Mouse (Mus musculus) CH12.LX (cell line): ENCODE data around the gene Ppp4r4. TPM values are rescaled to one million over a fixed set of nuclear protein-coding genes. Genes with fewer than 3 reads are reported as not detected.
A peak's percentile ranks its signal among the peaks of the same experiment; 100 is the strongest.

ENCODE experiments used
- DNase-seq: peaks from one replicate; pipeline ENCODE4 v3.0.0-alpha.2; 2013; ENCODE audit errors: extremely low read depth
- H3K27ac ChIP-seq: 2 replicates; pipeline ENCODE4 v1.5.1; 2012; ENCODE audit warnings: low read depth, mild to moderate bottlenecking, control low read depth, moderate library complexity; ENCODE audit not compliant: insufficient read depth
- H3K27me3 ChIP-seq: replicated peaks from 2 replicates; pipeline ENCODE3; 2012; ENCODE audit warnings: inconsistent platforms
- H3K36me3 ChIP-seq, 2 experiments: replicated peaks in 1 of 2; 2 replicates each; pipeline versions ENCODE3 to v1.6.1; 2012; ENCODE audit warnings: inconsistent platforms in 1 of 2, low read length in 1 of 2, mild to moderate bottlenecking in 1 of 2, mixed read lengths in 1 of 2, moderate library complexity in 1 of 2; ENCODE audit not compliant: control insufficient read depth in 1 of 2, insufficient read depth in 1 of 2
- H3K4me1 ChIP-seq, 2 experiments: 2 replicates each; pipeline ENCODE4 v1.6.1; 2012; ENCODE audit warnings: inconsistent platforms in 1 of 2, moderate library complexity in 1 of 2; ENCODE audit not compliant: insufficient read depth in 2 of 2, control insufficient read depth in 1 of 2
- H3K4me2 ChIP-seq: 2 replicates; pipeline ENCODE4 v1.6.1; 2012; ENCODE audit warnings: low read depth, mild to moderate bottlenecking, control low read depth; ENCODE audit not compliant: poor library complexity, insufficient read depth, severe bottlenecking
- H3K4me3 ChIP-seq, 3 experiments: fragments of 150-350 bp in 1 of 3; sonication (generic) in 1 of 3; replicated peaks in 1 of 3; 2 replicates each; pipeline versions ENCODE3 to v1.5.1; 2011 to 2012; ENCODE audit warnings: low read depth in 2 of 3, low read length in 2 of 3, mild to moderate bottlenecking in 2 of 3, moderate library complexity in 2 of 3, control low read depth in 1 of 3, improper control_type of control experiment in 1 of 3, inconsistent platforms in 1 of 3, mixed read lengths in 1 of 3; ENCODE audit not compliant: poor library complexity in 1 of 3
- H3K79me2 ChIP-seq: replicated peaks from 2 replicates; pipeline ENCODE4 v1.6.1; 2012; ENCODE audit warnings: mild to moderate bottlenecking, moderate library complexity; ENCODE audit not compliant: control insufficient read depth, poor library complexity, insufficient read depth, severe bottlenecking; ENCODE audit errors: extremely low read depth
- H3K9ac ChIP-seq: 2 replicates; pipeline ENCODE4 v1.6.1; 2012; ENCODE audit warnings: low read depth, mild to moderate bottlenecking, control low read depth, moderate library complexity; ENCODE audit not compliant: insufficient read depth
- H3K9me3 ChIP-seq: replicated peaks from 2 replicates; pipeline ENCODE3; 2012; ENCODE audit warnings: low read length, inconsistent platforms, mixed read lengths
- BHLHE40 ChIP-seq: IDR thresholded peaks from 2 replicates; pipeline ENCODE4 v1.6.1; 2011; ENCODE audit warnings: mild to moderate bottlenecking, low read depth, low read length, improper control_type of control experiment
- CHD1 ChIP-seq: IDR thresholded peaks from 2 replicates; pipeline ENCODE4 v1.6.1; 2012; ENCODE audit warnings: low read depth, low read length, improper control_type of control experiment, inconsistent platforms
- CHD2 ChIP-seq: IDR thresholded peaks from 2 replicates; pipeline ENCODE4 v1.6.1; 2011; ENCODE audit warnings: low read length, improper control_type of control experiment
- CTCF ChIP-seq, 2 experiments: IDR thresholded peaks in 1 of 2; conservative IDR thresholded peaks in 1 of 2; 2 replicates each; pipeline ENCODE4 v1.5.1; 2011 to 2012; ENCODE audit warnings: low read depth in 2 of 2, low read length in 2 of 2, improper control_type of control experiment in 1 of 2, inconsistent platforms in 1 of 2, mild to moderate bottlenecking in 1 of 2, moderate library complexity in 1 of 2
- E2F4 ChIP-seq: IDR thresholded peaks from 2 replicates; pipeline ENCODE4 v1.6.1; 2011; ENCODE audit warnings: low read depth, low read length, improper control_type of control experiment; ENCODE audit not compliant: insufficient replicate concordance
- ELF1 ChIP-seq: IDR thresholded peaks from 2 replicates; pipeline ENCODE4 v1.6.1; 2014; ENCODE audit warnings: low read depth, mild to moderate bottlenecking, inconsistent platforms, low read length, improper control_type of control experiment
- EP300 ChIP-seq: IDR thresholded peaks from 2 replicates; pipeline ENCODE4 v1.6.1; 2011; ENCODE audit warnings: low read length, improper control_type of control experiment
- ETS1 ChIP-seq: conservative IDR thresholded peaks from 2 replicates; pipeline ENCODE4 v1.6.1; 2012; ENCODE audit warnings: low read depth, mild to moderate bottlenecking, inconsistent platforms, low read length, improper control_type of control experiment, moderate library complexity
- GABPA ChIP-seq: IDR thresholded peaks from 2 replicates; pipeline ENCODE4 v1.6.1; 2012; ENCODE audit warnings: low read depth, low read length, improper control_type of control experiment, inconsistent platforms; ENCODE audit not compliant: insufficient replicate concordance
- HCFC1 ChIP-seq: IDR thresholded peaks from 2 replicates; pipeline ENCODE4 v1.6.1; 2012; ENCODE audit warnings: low read depth, mild to moderate bottlenecking, inconsistent platforms, low read length, improper control_type of control experiment
- IRF4 ChIP-seq: IDR thresholded peaks from 2 replicates; pipeline ENCODE4 v1.6.1; 2014; ENCODE audit warnings: low read depth, mild to moderate bottlenecking, inconsistent platforms, low read length, improper control_type of control experiment
- JUN ChIP-seq: IDR thresholded peaks from 2 replicates; pipeline ENCODE4 v1.6.1; 2011; ENCODE audit warnings: low read depth, mild to moderate bottlenecking, low read length, improper control_type of control experiment, moderate library complexity; ENCODE audit not compliant: insufficient read depth
- JUND ChIP-seq: conservative IDR thresholded peaks from 2 replicates; pipeline ENCODE4 v1.6.1; 2011; ENCODE audit warnings: low read depth, low read length, improper control_type of control experiment
- KAT2A ChIP-seq: IDR thresholded peaks from 2 replicates; pipeline ENCODE4 v1.6.1; 2012; ENCODE audit warnings: low read length, improper control_type of control experiment, inconsistent platforms; ENCODE audit not compliant: insufficient replicate concordance
- MAFK ChIP-seq: IDR thresholded peaks from 2 replicates; pipeline ENCODE4 v1.6.1; 2011; ENCODE audit warnings: low read length, improper control_type of control experiment; ENCODE audit not compliant: insufficient replicate concordance
- MAX ChIP-seq: IDR thresholded peaks from 2 replicates; pipeline ENCODE4 v1.6.1; 2011; ENCODE audit warnings: low read length, improper control_type of control experiment
- MAZ ChIP-seq: IDR thresholded peaks from 2 replicates; pipeline ENCODE4 v1.6.1; 2012; ENCODE audit warnings: low read depth, mild to moderate bottlenecking, inconsistent platforms, low read length, improper control_type of control experiment, moderate library complexity
- MEF2A ChIP-seq: IDR thresholded peaks from 2 replicates; pipeline ENCODE4 v1.6.1; 2014; ENCODE audit warnings: low read depth, mild to moderate bottlenecking, inconsistent platforms, low read length, improper control_type of control experiment, borderline replicate concordance
- MXI1 ChIP-seq: IDR thresholded peaks from 2 replicates; pipeline ENCODE4 v1.6.1; 2011; ENCODE audit warnings: mild to moderate bottlenecking, low read depth, low read length, improper control_type of control experiment
- MYC ChIP-seq: IDR thresholded peaks from 2 replicates; pipeline ENCODE4 v1.6.1; 2011; ENCODE audit warnings: low read depth, mild to moderate bottlenecking, improper control_type of control experiment, low read length
- NELFE ChIP-seq: IDR thresholded peaks from 2 replicates; pipeline ENCODE4 v1.6.1; 2011; ENCODE audit warnings: low read depth, low read length, improper control_type of control experiment
- NRF1 ChIP-seq: IDR thresholded peaks from 2 replicates; pipeline ENCODE4 v1.6.1; 2014; ENCODE audit warnings: low read depth, mild to moderate bottlenecking, inconsistent platforms, low read length, improper control_type of control experiment, moderate library complexity
- PAX5 ChIP-seq: IDR thresholded peaks from 2 replicates; pipeline ENCODE4 v1.6.1; 2012; ENCODE audit warnings: low read length, inconsistent platforms, mixed read lengths
- POLR2A ChIP-seq: IDR thresholded peaks from 2 replicates; pipeline ENCODE4 v1.6.1; 2011; ENCODE audit warnings: low read depth, mild to moderate bottlenecking, improper control_type of control experiment, low read length
- POLR2AphosphoS2 ChIP-seq: IDR thresholded peaks from 2 replicates; pipeline ENCODE4 v1.6.1; 2011; ENCODE audit warnings: low read depth, low read length, improper control_type of control experiment
- RAD21 ChIP-seq: IDR thresholded peaks from 2 replicates; pipeline ENCODE4 v1.6.1; 2011; ENCODE audit warnings: low read depth, mild to moderate bottlenecking, low read length, improper control_type of control experiment, moderate library complexity
- RCOR1 ChIP-seq: conservative IDR thresholded peaks from 2 replicates; pipeline ENCODE4 v1.6.1; 2012; ENCODE audit warnings: low read depth, mild to moderate bottlenecking, inconsistent platforms, low read length, improper control_type of control experiment
- SIN3A ChIP-seq: IDR thresholded peaks from 2 replicates; pipeline ENCODE4 v1.6.1; 2012; ENCODE audit warnings: low read length, improper control_type of control experiment, inconsistent platforms
- SMC3 ChIP-seq: IDR thresholded peaks from 2 replicates; pipeline ENCODE4 v1.6.1; 2011; ENCODE audit warnings: low read depth, low read length, improper control_type of control experiment
- TBP ChIP-seq: conservative IDR thresholded peaks from 2 replicates; pipeline ENCODE4 v1.6.1; 2011; ENCODE audit warnings: low read depth, low read length, improper control_type of control experiment
- TCF12 ChIP-seq: IDR thresholded peaks from 2 replicates; pipeline ENCODE4 v1.6.1; 2014; ENCODE audit warnings: low read depth, mild to moderate bottlenecking, inconsistent platforms, low read length, improper control_type of control experiment
- UBTF ChIP-seq: IDR thresholded peaks from 2 replicates; pipeline ENCODE4 v1.6.1; 2012; ENCODE audit warnings: low read depth, mild to moderate bottlenecking, inconsistent platforms, low read length, improper control_type of control experiment, moderate library complexity
- USF1 ChIP-seq: IDR thresholded peaks from 2 replicates; pipeline ENCODE4 v1.6.1; 2014; ENCODE audit warnings: low read depth, mild to moderate bottlenecking, inconsistent platforms, low read length, improper control_type of control experiment
- USF2 ChIP-seq: conservative IDR thresholded peaks from 2 replicates; pipeline ENCODE4 v1.6.1; 2011; ENCODE audit warnings: low read depth, low read length, improper control_type of control experiment
- ZC3H11A ChIP-seq: IDR thresholded peaks from 2 replicates; pipeline ENCODE4 v1.6.1; 2012; ENCODE audit warnings: low read depth, mild to moderate bottlenecking, inconsistent platforms, low read length, improper control_type of control experiment
- ZKSCAN1 ChIP-seq: IDR thresholded peaks from 2 replicates; pipeline ENCODE4 v1.6.1; 2012; ENCODE audit warnings: low read depth, inconsistent platforms, low read length, improper control_type of control experiment, borderline replicate concordance
- ZMIZ1 ChIP-seq: IDR thresholded peaks from 2 replicates; pipeline ENCODE4 v1.6.1; 2012; ENCODE audit warnings: low read depth, mild to moderate bottlenecking, inconsistent platforms, low read length, improper control_type of control experiment
- ZNF384 ChIP-seq: IDR thresholded peaks from 2 replicates; pipeline ENCODE4 v1.6.1; 2012; ENCODE audit warnings: low read depth, low read length, improper control_type of control experiment, inconsistent platforms
- dilution Hi-C: fragments of 300-500 bp; cut with MboI; formaldehyde crosslinking; loops from 2 replicates; pipeline ENCODE4 v1.14.3; 2020; ENCODE audit warnings: low sequenced_read_pairs; ENCODE audit not compliant: extremely low pct_unique_long_range_greater_than_20kb, extremely low pct_ligation_motif_present
- in situ Hi-C: fragments of 300-500 bp; cut with MboI; formaldehyde crosslinking; loops from 3 replicates; pipeline ENCODE4 v1.14.3; 2019; ENCODE audit warnings: low sequenced_read_pairs, low pct_ligation_motif_present, low pct_unique_long_range_greater_than_20kb, mixed read lengths
- polyA plus RNA-seq: library from polyadenylated mRNA; unstranded; fragments of >175 nt; gene quantifications from 2 replicates; pipeline ENCODE4 v1.2.1, GENCODE M21; 2012; ENCODE audit warnings: low read depth; ENCODE audit not compliant: insufficient read length
- total RNA-seq, 2 experiments: library from RNA; depleted of rRNA; stranded (reverse); fragments of 300-350 nt in 1 of 2; fragments of >200 nt in 1 of 2; gene quantifications; 2 replicates each; pipeline ENCODE4 v1.2.3; 2012 to 2014

Ppp4r4 gene
- total and polyA plus RNA-seq, 3 experiments, result 0.38 to 1.7 (median 0.68) TPM

DNA sequence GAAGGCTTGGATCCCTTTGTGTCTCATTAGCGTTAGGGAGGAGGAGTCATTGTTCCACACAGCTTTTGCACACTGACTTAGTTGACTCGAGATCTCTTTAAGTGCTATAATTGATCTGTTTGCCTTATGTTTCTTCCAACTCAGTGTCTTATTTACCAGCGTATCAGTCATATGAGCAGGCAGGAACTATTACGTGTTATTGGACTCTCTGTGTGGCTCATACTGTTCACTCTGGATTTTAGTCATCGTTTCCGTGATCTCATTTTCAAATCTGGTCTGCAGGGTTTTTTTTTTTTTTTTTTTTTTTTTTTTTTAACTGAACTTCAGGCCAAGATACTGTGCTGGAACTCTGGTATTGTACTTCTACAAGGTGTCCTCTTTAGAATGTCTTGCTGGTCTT lies 18.0 kb downstream of the Ppp4r4 start:
- dilution Hi-C loops, result no loop called here

DNA sequence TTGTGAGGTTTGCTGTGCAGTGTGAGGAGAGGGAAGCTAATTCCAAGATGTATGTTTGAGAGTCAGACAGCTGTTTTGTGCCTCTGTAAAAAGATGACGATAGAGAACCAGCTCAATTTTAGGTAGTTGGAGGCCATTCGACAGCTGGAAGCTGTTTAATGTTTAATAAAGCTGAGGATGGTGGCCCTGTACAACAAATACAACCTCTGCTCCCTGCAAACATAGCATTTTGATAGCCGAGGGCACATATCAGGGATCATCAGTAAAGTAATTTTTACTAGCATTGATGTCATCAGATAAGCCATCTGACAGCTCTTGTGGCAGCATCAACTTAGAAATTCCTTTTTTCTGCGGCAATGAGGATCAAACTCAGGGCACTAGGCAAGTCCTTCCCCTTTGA lies 19.3 kb downstream of the Ppp4r4 start:
- H3K4me2 ChIP-seq, result no peak overlapping the region
- dilution Hi-C loops (no loop called here), in situ Hi-C loops (loop anchor here (10.0 kb wide), 1 partner anchor 127 kb away; the partner anchor contains the start of gene Ddx24)
- H3K27me3 ChIP-seq, result no peaks in the 10 kb centered on the region
- H3K36me3 ChIP-seq, result no peaks in the 10 kb centered on the region
- DNase-seq, result no peak
- peaks cover 3 to 22% of the 10 kb centered on the region in 2 experiments; a peak in 3 of 4 replicates for H3K4me1 ChIP-seq
- no peaks in the 10 kb centered on the region for H3K9me3 ChIP-seq
- no peak overlapping the region for H3K4me3 ChIP-seq
- no peak overlapping the region for H3K9ac ChIP-seq
- TF ChIP-seq ZMIZ1, result no peak
- no peak for TF ChIP-seq ZKSCAN1
- no peak for TF ChIP-seq USF1
- no peak for TF ChIP-seq RAD21
- TF ChIP-seq ZNF384, result no peak
- TF ChIP-seq MEF2A, result no peak
- TF ChIP-seq RCOR1, result no peak
- no peak overlapping the region for H3K27ac ChIP-seq
- no peaks in the 10 kb centered on the region for H3K79me2 ChIP-seq

More for the DNA sequence above, 18.0 kb downstream of the Ppp4r4 start:
- H3K36me3 ChIP-seq, result no peaks in the 10 kb centered on the region
- H3K9ac ChIP-seq, result no peak overlapping the region
- H3K79me2 ChIP-seq, result no peaks in the 10 kb centered on the region
- no peaks in the 10 kb centered on the region for H3K27me3 ChIP-seq
- no peak overlapping the region; the same call in 1 of the 2 replicates for H3K27ac ChIP-seq
- H3K4me1 ChIP-seq, result peaks cover 3 to 22% of the 10 kb centered on the region in 2 experiments; a peak in 3 of 4 replicates
- H3K4me2 ChIP-seq, result peak overlapping the region; percentile 82
- no peak overlapping the region for H3K4me3 ChIP-seq
- in situ Hi-C loops, result loop anchor here (10.0 kb wide), 1 partner anchor 125 kb away; the partner anchor contains the start of gene Ddx24
- TF ChIP-seq EP300 (peak; percentile 100), SIN3A (no peak), HCFC1 (peak; percentile 59; the same call in 1 of the 2 replicates), BHLHE40 (peak; percentile 70), MXI1 (no peak; the same call in 1 of the 2 replicates), CTCF (conservative IDR thresholded peaks at IDR 0.05 in 1 of 2, IDR thresholded peaks at IDR 0.05 in 1 of 2; ENCODE audit: low read depth in 2 of 2, low read length in 2 of 2) (no peak), RAD21 (no peak), IRF4 (peak; percentile 99), CHD1 (no peak), POLR2A (no peak), USF1 (no peak), JUN (peak; percentile 100), KAT2A (no peak), TBP (no peak), NRF1 (no peak), MYC (0 out of 2 replicates have a peak, but pooled peaks have one; percentile 18), RCOR1 (peak; percentile 92), MAFK (0 out of 2 replicates have a peak, but pooled peaks have one; percentile 10), ELF1 (no peak), JUND (peak; percentile 100), ETS1 (peak; percentile 97), PAX5 (no peak), TCF12 (peak; percentile 60; the same call in 1 of the 2 replicates), E2F4 (0 out of 2 replicates have a peak, but pooled peaks have one; percentile 29), SMC3 (no peak), MAX (no peak), MAZ (no peak), ZKSCAN1 (peak; percentile 8; the same call in 1 of the 2 replicates), UBTF (peak; percentile 44; the same call in 1 of the 2 replicates), ZC3H11A (no peak), NELFE (no peak), ZNF384 (peak; percentile 100), USF2 (no peak), GABPA (no peak), POLR2AphosphoS2 (no peak), MEF2A (peak; percentile 78), ZMIZ1 (no peak), CHD2 (peak; percentile 66; the same call in 1 of the 2 replicates)
- H3K9me3 ChIP-seq, result no peaks in the 10 kb centered on the region
- DNase-seq, result peak; percentile 92
